Mouse (Mus musculus) embryonic facial prominence, embryonic 15.5 days (tissue): Measurements from ENCODE around the gene Scn11a. TPM values are rescaled to one million over a fixed set of nuclear protein-coding genes. Genes with fewer than 3 reads are reported as not detected.

Experiments
- ATAC-seq: fragments of 200-750 bp; cut with Nextera tagmentation; 2 replicates; pipeline ENCODE4 v1.8.0; 2017; ENCODE audit warnings: low read depth, moderate TSS enrichment; ENCODE audit not compliant: insufficient number of reproducible peaks, low FRiP score, low TSS enrichment
- H3K27ac ChIP-seq: fragments of 300-500 bp; sonication (generic); replicated peaks from 2 replicates; pipeline ENCODE4 v1.5.1; 2015; ENCODE audit warnings: mild to moderate bottlenecking, inconsistent platforms
- H3K27me3 ChIP-seq: fragments of 300-500 bp; sonication (generic); 2 replicates; pipeline ENCODE4 v1.6.1; 2015; ENCODE audit warnings: inconsistent platforms
- H3K36me3 ChIP-seq: fragments of 300-500 bp; sonication (generic); 2 replicates; pipeline ENCODE4 v1.6.1; 2015; ENCODE audit warnings: mild to moderate bottlenecking, inconsistent platforms
- H3K4me1 ChIP-seq: fragments of 300-500 bp; sonication (generic); 2 replicates; pipeline ENCODE4 v1.6.1; 2015; ENCODE audit warnings: inconsistent platforms
- H3K4me2 ChIP-seq: fragments of 300-500 bp; sonication (generic); replicated peaks from 2 replicates; pipeline ENCODE4 v1.6.1; 2015; ENCODE audit warnings: mild to moderate bottlenecking, inconsistent platforms
- H3K4me3 ChIP-seq: fragments of 300-500 bp; sonication (generic); replicated peaks from 2 replicates; pipeline ENCODE4 v1.5.1; 2015; ENCODE audit warnings: mild to moderate bottlenecking, inconsistent platforms
- H3K9ac ChIP-seq: fragments of 300-500 bp; sonication (generic); 2 replicates; pipeline ENCODE4 v1.6.1; 2015; ENCODE audit warnings: inconsistent platforms
- H3K9me3 ChIP-seq: fragments of 300-500 bp; sonication (generic); replicated peaks from 2 replicates; pipeline ENCODE4 v1.6.1; 2016; ENCODE audit warnings: inconsistent platforms
- WGBS: fragments of 180-500 bp; shearing (Covaris S2); methylation state at CpG from one replicate; pipeline ENCODE4 v1.1.7; 2015; 5-methylcytosine and 5-hydroxymethylcytosine counted together
- polyA plus RNA-seq: library from polyadenylated mRNA; unstranded; fragments of >200 nt; fragmentation: Nextera tagmentation; extraction: Ambion mirVana; gene quantifications from 2 replicates; pipeline ENCODE4 v1.2.1, GENCODE M21; 2015

Gene Scn11a
- polyA plus RNA-seq, 1 experiment from 2014 or later = 0.08 TPM

DNA sequence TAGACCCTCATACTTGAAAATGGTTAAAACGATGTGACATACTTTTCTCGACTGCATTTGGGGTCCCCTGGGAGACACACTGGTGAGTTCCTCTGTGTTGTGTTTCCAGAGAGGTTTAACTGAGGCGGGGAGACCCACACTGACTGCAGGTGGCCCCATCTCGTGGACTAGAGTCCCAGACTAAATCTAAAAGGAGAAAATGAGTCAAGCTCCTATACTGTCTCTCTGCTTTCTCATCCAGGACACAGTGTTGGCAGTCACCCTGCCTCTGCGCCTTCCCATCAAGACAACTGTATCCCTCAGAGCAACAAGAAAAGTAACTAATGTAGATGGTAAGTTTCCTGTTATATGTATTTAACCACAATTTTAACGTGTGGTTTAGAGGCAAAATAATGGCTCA lies 15.9 kb upstream of the Scn11a start:
- no peak overlapping the region for H3K27ac ChIP-seq
- no peak overlapping the region for H3K9ac ChIP-seq
- WGBS = 70% methylated on average over 6 of the region's 6 CpGs
- ATAC-seq = no peak
- H3K9me3 ChIP-seq = no peaks in the 10 kb centered on the region
- no peaks in the 10 kb centered on the region for H3K4me1 ChIP-seq
- no peak overlapping the region for H3K4me3 ChIP-seq
- no peaks in the 10 kb centered on the region for H3K27me3 ChIP-seq
- no peak overlapping the region for H3K4me2 ChIP-seq
- no peaks in the 10 kb centered on the region for H3K36me3 ChIP-seq

DNA sequence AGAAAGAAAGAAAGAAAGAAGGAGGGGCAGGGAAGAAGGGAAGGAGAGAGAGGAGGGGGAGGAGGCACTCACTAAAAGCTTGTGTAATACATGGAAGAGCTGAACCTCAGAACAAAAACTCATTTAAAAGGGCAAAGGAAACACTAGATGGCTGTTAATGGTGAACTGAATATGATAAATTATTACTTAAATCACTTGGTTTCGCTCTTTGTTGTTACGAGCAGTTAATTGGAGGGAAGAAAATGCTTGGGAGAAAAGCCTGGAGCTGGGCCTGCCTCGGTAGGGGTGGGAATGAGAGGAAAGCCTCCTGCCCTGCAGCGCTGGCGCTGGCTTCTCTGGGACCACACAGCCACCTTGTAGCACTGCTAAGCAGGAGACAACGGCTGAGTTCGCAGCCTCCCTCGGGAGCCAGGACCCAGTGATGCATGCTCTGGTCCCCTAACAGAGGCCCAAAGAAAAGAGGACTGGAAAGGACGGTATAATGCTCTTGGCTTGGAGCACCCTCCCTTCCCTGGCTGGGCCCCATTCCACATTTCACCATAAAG lies 10.4 kb upstream of the Scn11a start:
- H3K4me1 ChIP-seq = no peaks in the 10 kb centered on the region
- no peaks in the 10 kb centered on the region for H3K27me3 ChIP-seq
- H3K4me3 ChIP-seq = no peak overlapping the region
- H3K4me2 ChIP-seq = no peak overlapping the region
- no peaks in the 10 kb centered on the region for H3K9me3 ChIP-seq
- ATAC-seq = no peak
- H3K9ac ChIP-seq = no peak overlapping the region
- no peaks in the 10 kb centered on the region for H3K36me3 ChIP-seq
- H3K27ac ChIP-seq = no peak overlapping the region
- WGBS = 47% methylated on average over 9 of the region's 9 CpGs

DNA sequence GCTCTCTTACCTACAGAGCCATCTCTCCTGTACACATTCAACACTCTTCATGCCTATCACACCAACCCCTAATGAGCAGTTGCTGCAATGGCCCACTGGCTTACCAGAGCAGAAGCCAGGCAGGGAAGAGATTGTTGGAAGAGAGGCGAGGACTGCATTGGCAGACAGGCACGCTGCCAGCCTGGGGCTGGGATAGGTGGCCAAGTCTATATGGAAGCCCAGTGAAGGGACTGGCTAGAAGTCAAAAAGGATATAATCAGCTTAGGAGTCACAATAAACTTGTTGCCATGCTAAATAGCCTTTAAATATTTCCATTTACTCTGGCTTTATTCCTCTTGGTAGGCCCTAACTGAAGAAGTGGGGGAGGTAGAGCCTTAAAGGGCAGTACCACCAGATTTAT lies 5.7 kb upstream of the Scn11a start:
- H3K4me3 ChIP-seq = no peak overlapping the region
- H3K4me1 ChIP-seq = no peaks in the 10 kb centered on the region
- H3K27me3 ChIP-seq = no peaks in the 10 kb centered on the region
- H3K27ac ChIP-seq = no peak overlapping the region
- 80% methylated on average over 2 of the region's 2 CpGs for WGBS
- no peak overlapping the region for H3K4me2 ChIP-seq
- no peak for ATAC-seq
- no peak overlapping the region for H3K9ac ChIP-seq
- H3K9me3 ChIP-seq = no peaks in the 10 kb centered on the region
- no peaks in the 10 kb centered on the region for H3K36me3 ChIP-seq

DNA sequence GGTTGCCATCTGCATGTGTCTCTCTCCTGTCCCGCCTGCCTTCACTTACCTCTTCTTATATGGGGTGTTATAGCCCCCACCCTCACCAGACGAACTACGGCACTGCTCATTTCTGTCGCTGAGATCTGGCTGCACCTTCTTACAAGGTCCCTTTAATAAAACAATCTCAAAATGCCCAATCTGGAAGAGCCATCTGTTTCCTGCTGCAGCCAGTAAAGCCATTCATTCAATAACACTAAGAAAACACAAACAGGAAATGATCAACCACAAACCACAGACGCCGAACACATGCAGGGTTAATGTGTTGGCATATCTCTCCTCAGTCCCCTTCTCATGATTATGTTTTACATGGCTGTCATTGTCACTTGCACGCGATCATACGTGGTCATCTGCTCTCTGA lies 1.5 kb downstream of the Scn11a start:
- Histone ChIP-seq H3K27ac (no peak overlapping the region), H3K27me3 (no peaks in the 10 kb centered on the region), H3K9me3 (no peaks in the 10 kb centered on the region), H3K4me1 (peaks cover 5% of the 10 kb centered on the region; the same call in 1 of the 2 replicates), H3K9ac (no peak overlapping the region), H3K36me3 (no peaks in the 10 kb centered on the region), H3K4me2 (no peak overlapping the region), H3K4me3 (no peak overlapping the region)
- no peak for ATAC-seq
- 55% methylated on average over 9 of the region's 9 CpGs for WGBS

DNA sequence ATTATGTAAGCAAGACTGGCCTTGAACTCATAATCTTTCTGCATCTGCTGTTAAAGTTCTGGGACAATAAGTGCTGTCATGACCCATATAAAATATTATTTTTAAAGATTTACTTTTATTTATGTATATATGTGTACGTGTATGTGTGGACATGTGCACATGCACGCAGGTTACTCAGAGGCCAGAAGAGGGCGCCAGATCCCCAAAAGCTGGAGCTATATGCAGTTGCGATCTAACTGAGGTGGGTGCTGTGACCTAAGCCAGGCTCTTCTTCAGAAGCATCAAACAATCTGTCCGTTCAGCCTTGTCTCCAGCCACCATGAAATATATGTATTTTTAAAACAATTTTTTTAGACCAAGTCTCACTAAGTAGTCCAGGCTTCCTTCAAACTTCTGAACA lies 11.6 kb downstream of the Scn11a start:
- Histone ChIP-seq H3K4me1 (no peaks in the 10 kb centered on the region), H3K9ac (no peak overlapping the region), H3K27me3 (no peaks in the 10 kb centered on the region), H3K36me3 (no peaks in the 10 kb centered on the region), H3K4me3 (no peak overlapping the region), H3K9me3 (no peaks in the 10 kb centered on the region), H3K27ac (no peak overlapping the region), H3K4me2 (no peak overlapping the region)
- WGBS = 91% methylated on average over 5 of the region's 5 CpGs
- no peak for ATAC-seq

DNA sequence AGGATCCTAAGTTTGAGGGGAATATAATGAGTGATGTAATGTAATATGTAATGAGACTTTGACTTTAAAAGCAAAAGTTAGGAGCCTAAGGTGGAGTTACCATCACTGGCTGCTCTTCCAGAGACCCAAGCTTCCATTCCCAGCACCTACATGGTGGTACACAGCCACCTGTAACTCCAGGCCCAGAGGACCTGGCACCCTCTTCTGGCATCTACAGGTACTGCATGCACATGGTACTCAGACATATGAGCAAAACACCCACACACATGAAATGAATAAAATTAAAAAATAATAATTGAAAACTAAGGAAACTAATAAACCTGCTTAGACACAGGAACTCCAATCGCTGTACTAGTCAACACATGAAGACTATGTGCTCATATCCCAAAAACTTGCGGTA lies 18.8 kb downstream of the Scn11a start:
- Histone ChIP-seq H3K36me3 (no peaks in the 10 kb centered on the region), H3K9me3 (no peaks in the 10 kb centered on the region), H3K4me1 (no peaks in the 10 kb centered on the region; the same call in 1 of the 2 replicates), H3K27ac (no peak overlapping the region), H3K9ac (no peak overlapping the region), H3K27me3 (no peaks in the 10 kb centered on the region), H3K4me3 (no peak overlapping the region), H3K4me2 (no peak overlapping the region)
- ATAC-seq = no peak
- WGBS = 74% methylated on average over 2 of the region's 2 CpGs

DNA sequence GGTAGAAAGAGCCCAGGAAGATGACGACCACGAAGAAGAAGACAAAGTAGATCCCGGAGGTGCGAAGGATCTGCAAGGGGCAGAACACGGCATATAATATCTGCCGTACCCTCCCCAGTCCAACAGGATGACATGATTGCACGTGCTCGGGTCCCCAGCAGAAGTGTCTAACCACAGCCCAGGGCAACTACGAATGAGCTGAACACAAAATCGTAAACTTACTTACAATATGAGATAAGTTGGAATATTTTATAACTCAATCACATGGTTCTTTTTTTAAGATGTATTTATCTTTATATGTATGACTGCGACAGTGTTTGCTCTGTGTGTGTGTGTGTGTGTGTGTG lies 20.8 kb downstream of the Scn11a start:
- 82% methylated on average over 11 of the region's 11 CpGs for WGBS
- H3K27me3 ChIP-seq = no peaks in the 10 kb centered on the region

DNA sequence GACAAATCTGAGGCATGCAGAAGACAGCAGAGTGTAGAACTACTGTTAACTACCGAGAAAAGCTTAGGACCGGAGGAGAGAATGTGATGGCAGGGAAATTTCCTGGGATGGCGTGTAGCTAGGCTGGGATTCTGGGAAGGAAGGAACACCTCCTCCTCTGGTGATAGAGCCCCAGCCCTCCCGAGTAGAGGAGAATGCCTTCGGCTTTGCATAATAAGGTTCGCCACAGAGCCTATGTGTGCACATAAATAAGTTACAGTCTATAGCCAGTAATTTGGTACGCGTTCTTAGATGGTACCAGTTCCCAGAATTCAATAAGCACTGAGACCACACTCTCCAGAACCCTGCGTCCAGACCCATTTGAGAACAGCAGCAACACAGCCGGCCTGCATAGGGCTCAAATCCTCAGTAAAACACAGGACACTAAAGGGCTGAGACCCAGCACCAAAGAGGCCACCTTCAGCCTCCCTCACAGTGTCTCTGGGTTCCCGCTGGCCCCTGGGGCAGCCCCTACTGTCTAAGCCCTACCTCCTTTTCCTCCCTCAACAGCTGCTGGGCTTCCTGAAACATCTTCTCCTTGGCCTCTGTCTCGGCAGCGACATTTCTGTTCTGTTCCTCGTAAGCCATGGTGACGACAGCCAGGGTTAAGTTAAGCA lies 21.3 kb downstream of the Scn11a start:
- Histone ChIP-seq H3K4me2 (no peak overlapping the region), H3K9ac (no peak overlapping the region), H3K4me3 (no peak overlapping the region), H3K9me3 (no peaks in the 10 kb centered on the region), H3K4me1 (no peaks in the 10 kb centered on the region; the same call in 1 of the 2 replicates), H3K36me3 (no peaks in the 10 kb centered on the region), H3K27ac (no peak overlapping the region), H3K27me3 (no peaks in the 10 kb centered on the region)
- no peak for ATAC-seq
- WGBS = 56% methylated on average over 15 of the region's 15 CpGs

More for the DNA sequence above, 20.8 kb downstream of the Scn11a start:
- no peak overlapping the region for H3K4me3 ChIP-seq
- ATAC-seq = no peak
- H3K4me1 ChIP-seq = no peaks in the 10 kb centered on the region; the same call in 1 of the 2 replicates
- H3K4me2 ChIP-seq = no peak overlapping the region
- H3K27ac ChIP-seq = no peak overlapping the region
- H3K9ac ChIP-seq = no peak overlapping the region
- no peaks in the 10 kb centered on the region for H3K9me3 ChIP-seq
- H3K36me3 ChIP-seq = no peaks in the 10 kb centered on the region

DNA sequence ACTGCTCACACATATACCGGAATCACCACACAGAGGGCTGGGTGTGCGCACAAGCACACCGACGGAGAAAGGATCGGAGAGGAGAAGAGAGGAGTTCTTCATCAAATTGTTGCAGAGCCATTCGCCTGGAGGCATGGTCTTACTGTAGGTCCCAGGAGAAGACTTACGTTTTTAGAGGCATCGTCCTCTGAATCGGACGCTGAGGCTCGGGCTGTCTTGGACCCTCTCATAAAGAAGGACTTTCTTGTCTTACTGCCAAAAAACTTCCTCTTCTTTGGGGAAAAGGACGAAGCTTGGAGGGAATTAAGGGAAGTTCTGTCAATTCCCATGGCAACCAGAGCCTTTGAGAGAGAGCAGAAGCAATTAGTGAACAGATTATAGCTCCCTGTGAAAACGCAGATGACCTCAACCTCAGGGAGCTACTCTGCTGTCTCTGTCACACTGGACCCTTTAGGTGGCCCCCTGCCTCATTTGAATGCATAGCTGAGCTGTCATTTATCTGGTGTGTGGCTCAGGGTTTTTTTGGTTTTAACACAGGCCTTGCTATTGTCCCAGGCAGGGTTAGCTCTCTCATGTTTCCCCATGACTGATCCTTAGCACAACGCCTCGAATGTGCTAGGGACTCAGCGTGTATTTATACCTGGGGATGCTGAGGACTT lies 22.0 kb downstream of the Scn11a start:
- no peak overlapping the region for H3K9ac ChIP-seq
- H3K4me1 ChIP-seq = no peaks in the 10 kb centered on the region; the same call in 1 of the 2 replicates
- H3K27me3 ChIP-seq = no peaks in the 10 kb centered on the region
- no peaks in the 10 kb centered on the region for H3K36me3 ChIP-seq
- no peaks in the 10 kb centered on the region for H3K9me3 ChIP-seq
- H3K4me2 ChIP-seq = no peak overlapping the region
- no peak overlapping the region for H3K27ac ChIP-seq
- ATAC-seq = no peak
- 44% methylated on average over 16 of the region's 16 CpGs for WGBS
- no peak overlapping the region for H3K4me3 ChIP-seq

DNA sequence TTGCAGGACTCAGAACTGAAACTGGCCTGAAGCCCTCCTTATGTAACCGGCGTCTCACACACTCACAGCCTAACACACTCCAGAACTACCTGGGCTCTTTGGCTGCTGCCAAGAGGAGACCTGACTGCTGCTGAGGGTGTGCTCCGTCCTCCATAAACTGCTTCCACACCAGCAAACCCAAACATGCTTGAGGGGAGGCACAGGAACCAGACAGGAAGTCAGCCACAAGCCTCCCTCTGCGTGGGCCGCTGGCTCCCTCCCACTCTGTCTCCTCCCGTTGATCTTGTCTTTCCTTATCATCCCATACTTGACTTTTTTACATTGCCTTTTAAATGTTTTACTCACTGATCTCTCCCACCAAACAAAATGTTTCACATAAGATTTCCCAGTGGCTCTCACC lies 23.8 kb downstream of the Scn11a start:
- H3K9ac ChIP-seq = no peak overlapping the region
- ATAC-seq = no peak
- no peaks in the 10 kb centered on the region for H3K27me3 ChIP-seq
- no peaks in the 10 kb centered on the region; the same call in 1 of the 2 replicates for H3K4me1 ChIP-seq
- H3K9me3 ChIP-seq = no peaks in the 10 kb centered on the region
- H3K4me3 ChIP-seq = no peak overlapping the region
- no peak overlapping the region for H3K4me2 ChIP-seq
- 34% methylated on average over 6 of the region's 6 CpGs for WGBS
- H3K36me3 ChIP-seq = no peaks in the 10 kb centered on the region
- no peak overlapping the region for H3K27ac ChIP-seq

DNA sequence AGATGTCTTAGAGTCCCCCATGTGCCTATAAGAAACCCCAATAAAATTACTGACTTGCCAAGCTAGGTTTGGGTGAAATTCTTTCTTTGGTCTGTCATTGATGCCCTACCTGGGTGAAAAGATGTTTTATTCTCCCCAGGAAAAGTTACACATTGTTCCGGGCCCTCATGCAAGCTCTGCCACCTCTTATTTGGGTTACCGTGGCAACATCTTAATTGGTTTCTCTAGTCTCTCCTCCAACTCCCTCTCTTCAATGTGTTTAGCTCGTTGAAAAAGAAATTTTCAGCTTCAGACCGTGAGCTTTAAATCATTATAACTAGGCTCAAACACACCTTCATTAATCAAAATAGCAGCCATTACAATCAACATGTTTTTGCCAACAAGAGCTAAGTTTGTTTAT lies 28.5 kb downstream of the Scn11a start:
- ATAC-seq = no peak
- Histone ChIP-seq H3K27ac (no peak overlapping the region), H3K9ac (no peak overlapping the region), H3K36me3 (no peaks in the 10 kb centered on the region), H3K9me3 (no peaks in the 10 kb centered on the region), H3K27me3 (no peaks in the 10 kb centered on the region), H3K4me1 (no peaks in the 10 kb centered on the region), H3K4me3 (no peak overlapping the region), H3K4me2 (no peak overlapping the region)
- WGBS = 76% methylated on average over 4 of the region's 4 CpGs
